26 mouse cellular contexts compared by ENCODE assay signal in genomic region chrX:71904185-71904584, GRCm38 (mm10). TPM values are rescaled to one million over a fixed set of nuclear protein-coding genes. Genes with fewer than 3 reads are reported as not detected.
DNase-seq lines count a peak whose midpoint lies in the region; ATAC-seq and TF ChIP-seq lines count a peak whose summit lies in the region.
"Had no signal": no experiment of that assay in that cellular context is flagged by ENCODE, and none has a peak within 500 bp of the region (broad histone marks: within the 10 kb centered on the region; RNA-seq: fewer than 3 reads in every experiment).

No protein-coding gene starts in this region.

- no peak overlapping the region for H3K27ac ChIP-seq in forebrain, embryonic 14.5 days (ENCODE audit: low read depth, low read length)
- H3K27ac ChIP-seq in forebrain, embryonic 15.5 days (replicated peaks), result no peak overlapping the region
- no peak overlapping the region for H3K27ac ChIP-seq in hindbrain, postnatal 0 days
- H3K27ac ChIP-seq in hindbrain, embryonic 13.5 days, result no peak overlapping the region
- H3K27ac ChIP-seq: embryonic facial prominence, embryonic 12.5 days; heart, embryonic 13.5 days; liver, embryonic 14.5 days; midbrain, embryonic 13.5 days had no signal

- no peaks in the 10 kb centered on the region for H3K27me3 ChIP-seq in forebrain, embryonic 14.5 days (replicated peaks; ENCODE audit: control insufficient read depth, insufficient read depth, low read length)
- H3K27me3 ChIP-seq in forebrain, embryonic 15.5 days, result no peaks in the 10 kb centered on the region
- no peaks in the 10 kb centered on the region for H3K27me3 ChIP-seq in hindbrain, postnatal 0 days (ENCODE audit: insufficient read depth, low read length)
- no peaks in the 10 kb centered on the region for H3K27me3 ChIP-seq in hindbrain, embryonic 13.5 days
- H3K27me3 ChIP-seq: embryonic facial prominence, embryonic 12.5 days; heart, embryonic 13.5 days; midbrain, embryonic 13.5 days had no signal

- H3K4me3 ChIP-seq in forebrain, embryonic 14.5 days (ENCODE audit: low read depth, low read length), result no peak overlapping the region
- H3K4me3 ChIP-seq in forebrain, embryonic 15.5 days, result no peak overlapping the region
- no peak overlapping the region for H3K4me3 ChIP-seq in hindbrain, postnatal 0 days (ENCODE audit: low read length)
- H3K4me3 ChIP-seq in hindbrain, embryonic 13.5 days, result no peak overlapping the region
- H3K4me3 ChIP-seq: embryonic facial prominence, embryonic 12.5 days; heart, embryonic 13.5 days; megakaryocyte, embryonic 14.5 days; midbrain, embryonic 13.5 days had no signal

- WGBS in forebrain, embryonic 14.5 days, result 74% methylated on average over 1 of the region's 1 CpGs
- 84% methylated on average over 1 of the region's 1 CpGs for WGBS in forebrain, embryonic 15.5 days
- 63% methylated on average over 1 of the region's 1 CpGs for WGBS in hindbrain, postnatal 0 days
- 76% methylated on average over 1 of the region's 1 CpGs for WGBS in hindbrain, embryonic 13.5 days

- no peaks in the 10 kb centered on the region for H3K9me3 ChIP-seq in forebrain, embryonic 14.5 days (replicated peaks; ENCODE audit: control insufficient read depth, low read length)
- no peaks in the 10 kb centered on the region for H3K9me3 ChIP-seq in forebrain, embryonic 15.5 days
- H3K9me3 ChIP-seq in hindbrain, postnatal 0 days (ENCODE audit: low read length), result no peaks in the 10 kb centered on the region
- no peaks in the 10 kb centered on the region for H3K9me3 ChIP-seq in hindbrain, embryonic 13.5 days
- H3K9me3 ChIP-seq: embryonic facial prominence, embryonic 12.5 days; heart, embryonic 13.5 days; megakaryocyte, embryonic 14.5 days; midbrain, embryonic 13.5 days had no signal

- TF ChIP-seq POLR2A in brain, embryonic 14.5 days (IDR thresholded peaks at IDR 0.05; ENCODE audit: borderline replicate concordance, extremely low read depth, insufficient read depth, insufficient read length, poor library complexity, severe bottlenecking), result no peak

- no peak for TF ChIP-seq CTCF in hindbrain, postnatal 0 days (IDR thresholded peaks at IDR 0.05; ENCODE audit: low read depth)
- no peak for TF ChIP-seq CTCF in brain, embryonic 14.5 days (IDR thresholded peaks at IDR 0.05; ENCODE audit: borderline replicate concordance, extremely low read depth, insufficient read depth, insufficient read length)

- no peak overlapping the region for H3K9ac ChIP-seq in forebrain, embryonic 14.5 days (ENCODE audit: low read length)
- no peak overlapping the region for H3K9ac ChIP-seq in forebrain, embryonic 15.5 days (replicated peaks)
- no peak overlapping the region for H3K9ac ChIP-seq in hindbrain, postnatal 0 days (replicated peaks; ENCODE audit: low read length)
- no peak overlapping the region for H3K9ac ChIP-seq in hindbrain, embryonic 13.5 days
- H3K9ac ChIP-seq: embryonic facial prominence, embryonic 12.5 days; heart, embryonic 13.5 days; liver, embryonic 14.5 days; midbrain, embryonic 13.5 days had no signal

- H3K36me3 ChIP-seq in forebrain, embryonic 14.5 days (ENCODE audit: control insufficient read depth, insufficient read depth, low read length), result no peaks in the 10 kb centered on the region
- no peaks in the 10 kb centered on the region for H3K36me3 ChIP-seq in forebrain, embryonic 15.5 days
- H3K36me3 ChIP-seq in hindbrain, postnatal 0 days (ENCODE audit: insufficient read depth, low read length), result no peaks in the 10 kb centered on the region
- H3K36me3 ChIP-seq in hindbrain, embryonic 13.5 days, result no peaks in the 10 kb centered on the region
- H3K36me3 ChIP-seq: embryonic facial prominence, embryonic 12.5 days; heart, embryonic 13.5 days; midbrain, embryonic 13.5 days had no signal

- no peak overlapping the region for H3K4me2 ChIP-seq in forebrain, embryonic 14.5 days (ENCODE audit: low read length)
- H3K4me2 ChIP-seq in forebrain, embryonic 15.5 days (replicated peaks), result no peak overlapping the region
- H3K4me2 ChIP-seq in hindbrain, postnatal 0 days (ENCODE audit: low read depth, low read length), result no peak overlapping the region
- no peak overlapping the region for H3K4me2 ChIP-seq in hindbrain, embryonic 13.5 days
- H3K4me2 ChIP-seq: embryonic facial prominence, embryonic 12.5 days; heart, embryonic 13.5 days; midbrain, embryonic 13.5 days had no signal

- peak; percentile 1 for DNase-seq in forebrain, embryonic 14.5 days (ENCODE audit: low spot score)
- DNase-seq in hindbrain, postnatal 0 days (ENCODE audit: low spot score), result peak; percentile 4
- DNase-seq in brain, embryonic 14.5 days (ENCODE audit: low read depth), result peak; percentile 8
- DNase-seq in lung, postnatal 10 days, result peak; percentile 11
- DNase-seq in heart, adult 11 months, result no peak
- DNase-seq: adrenal gland, postnatal 14 days; cerebellum, adult 11-12 months; gastrocnemius, postnatal 25 days; heart, adult 18-20 months; heart, postnatal 14 days; kidney, adult 9 months; kidney, postnatal 10 days; layer of hippocampus, postnatal 36 days; liver had no signal

- H3K4me1 ChIP-seq in forebrain, embryonic 14.5 days (ENCODE audit: control insufficient read depth, insufficient read depth, low read length), result no peaks in the 10 kb centered on the region
- no peaks in the 10 kb centered on the region for H3K4me1 ChIP-seq in forebrain, embryonic 15.5 days
- no peaks in the 10 kb centered on the region for H3K4me1 ChIP-seq in hindbrain, postnatal 0 days (ENCODE audit: insufficient read depth, low read length)
- no peaks in the 10 kb centered on the region for H3K4me1 ChIP-seq in hindbrain, embryonic 13.5 days (replicated peaks)
- H3K4me1 ChIP-seq: embryonic facial prominence, embryonic 12.5 days; heart, embryonic 13.5 days; megakaryocyte, embryonic 14.5 days; midbrain, embryonic 13.5 days had no signal

- no peak for ATAC-seq in forebrain, embryonic 14.5 days
- no peak for ATAC-seq in forebrain, embryonic 15.5 days (replicated peaks)
- ATAC-seq in hindbrain, postnatal 0 days, result no peak
- no peak for ATAC-seq in hindbrain, embryonic 13.5 days (ENCODE audit: low FRiP score)
- ATAC-seq: intestine, postnatal 0 days; midbrain, embryonic 13.5 days; Patski had no signal

RNA-seq across cellular contexts. Expression of gene Gm1141, which starts 16.6 kb away (rescaled TPM):
- polyA plus RNA-seq in forebrain, embryonic 14.5 days (2014; fragmentation: Nextera tagmentation; extraction: Ambion mirVana), result 0.41 and 0.56 TPM in 2 replicates
- 0.31 and 0.38 TPM in 2 replicates for polyA plus RNA-seq in forebrain, embryonic 15.5 days (2015; fragmentation: Nextera tagmentation; extraction: Ambion mirVana)
- total RNA-seq in hindbrain, postnatal 0 days (2014; rRNA removed), result 0.99 TPM in 1 of 2 replicates, not detected in the other
- polyA plus RNA-seq in hindbrain, postnatal 0 days (2015; fragmentation: Nextera tagmentation; extraction: Ambion mirVana), result 0.08 TPM in 1 of 2 replicates, not detected in the other
- polyA plus RNA-seq in hindbrain, embryonic 13.5 days (2015; fragmentation: Nextera tagmentation; extraction: Ambion mirVana), result 0.19 and 0.36 TPM in 2 replicates
- 2.7 and 3.1 TPM in 2 replicates for polyA plus RNA-seq in brain, embryonic 14.5 days (2012; rRNA removed)
- total RNA-seq: gastrocnemius, postnatal 25 days; heart, adult 18-20 months; heart, postnatal 14 days; monocyte, adult 5-6 weeks had no signal
- polyA plus RNA-seq: heart, embryonic 13.5 days; intestine, postnatal 0 days; limb, embryonic 11.5 days had no signal

RNA-seq across cellular contexts. Expression of gene Prrg3, which starts 58.2 kb away (rescaled TPM):
- 4.9 and 7.5 TPM in 2 replicates for polyA plus RNA-seq in forebrain, embryonic 14.5 days (2014; fragmentation: Nextera tagmentation; extraction: Ambion mirVana)
- polyA plus RNA-seq in forebrain, embryonic 15.5 days (2015; fragmentation: Nextera tagmentation; extraction: Ambion mirVana), result 8.8 and 9.1 TPM in 2 replicates
- 18.2 and 39.7 TPM in 2 replicates for total RNA-seq in hindbrain, postnatal 0 days (2014; rRNA removed)
- 8.4 and 9.1 TPM in 2 replicates for polyA plus RNA-seq in hindbrain, postnatal 0 days (2015; fragmentation: Nextera tagmentation; extraction: Ambion mirVana)
- polyA plus RNA-seq in hindbrain, embryonic 13.5 days (2015; fragmentation: Nextera tagmentation; extraction: Ambion mirVana), result 11.2 and 11.8 TPM in 2 replicates
- 16.2 and 23.5 TPM in 2 replicates for polyA plus RNA-seq in brain, embryonic 14.5 days (2012; rRNA removed)
- total RNA-seq: MEL; monocyte, adult 5-6 weeks had no signal
